Mouse (Mus musculus): ENCODE results near the gene 6330403K07Rik. TPM values are rescaled to one million over a fixed set of nuclear protein-coding genes. Genes with fewer than 3 reads are reported as not detected.
A peak's percentile ranks its signal among the peaks of the same experiment; 100 is the strongest.

Gene 6330403K07Rik
- total RNA-seq, 2 experiments from 2014 or later, result not detected

GRCm38 (mm10) chr11:71001167-71001566 is 32.1 kb downstream of the 6330403K07Rik start:
- ATAC-seq (ENCODE audit: poor library complexity, severe bottlenecking), result no peak

GRCm38 (mm10) chr11:70982557-70983228 is 50.6 kb downstream of the 6330403K07Rik start, which contains the start of gene C1qbp:
Gene C1qbp (minus strand): TSS chr11:70983026.
- peak; percentile 100 for ATAC-seq (ENCODE audit: poor library complexity, severe bottlenecking)

- ATAC-seq (ENCODE audit: poor library complexity, severe bottlenecking), result no peak
Observed at GRCm38 (mm10) chr11:70982030-70982429, 51.3 kb downstream of the 6330403K07Rik start.

Other genes with a start within 250 kb of the 6330403K07Rik start
- gene Scimp, start 220.9 kb downstream of the 6330403K07Rik start, total RNA-seq (2015), result 0.65 and 2.3 TPM in 2 replicates
- gene Scimp, start 220.9 kb downstream of the 6330403K07Rik start, total RNA-seq (2017), result 2.6 and 3.3 TPM in 2 replicates
- 18.6 and 18.9 TPM in 2 replicates for gene Rabep1, start 188.7 kb downstream of the 6330403K07Rik start, total RNA-seq (2015)
- 47.8 and 55.9 TPM in 2 replicates for gene Rabep1, start 188.7 kb downstream of the 6330403K07Rik start, total RNA-seq (2017)
- gene Nup88, start 63.5 kb downstream of the 6330403K07Rik start, total RNA-seq (2015), result 102 and 116 TPM in 2 replicates
- gene Nup88, start 63.5 kb downstream of the 6330403K07Rik start, total RNA-seq (2017), result 108 and 110 TPM in 2 replicates
- 38.4 and 58.3 TPM in 2 replicates for gene Rpain, start 63.3 kb downstream of the 6330403K07Rik start, total RNA-seq (2015)
- 14.7 and 19.2 TPM in 2 replicates for gene Rpain, start 63.3 kb downstream of the 6330403K07Rik start, total RNA-seq (2017)
- 112 and 122 TPM in 2 replicates for gene C1qbp, start 50.5 kb downstream of the 6330403K07Rik start, total RNA-seq (2015)
- 18.3 and 25.8 TPM in 2 replicates for gene C1qbp, start 50.5 kb downstream of the 6330403K07Rik start, total RNA-seq (2017)
- 5.1 and 8.4 TPM in 2 replicates for gene Dhx33, start 29.1 kb downstream of the 6330403K07Rik start, total RNA-seq (2015)
- gene Dhx33, start 29.1 kb downstream of the 6330403K07Rik start, total RNA-seq (2017), result 10.7 and 17.0 TPM in 2 replicates
- 30.2 and 31.4 TPM in 2 replicates for gene Mis12, start 13.9 kb downstream of the 6330403K07Rik start, total RNA-seq (2015)
- gene Mis12, start 13.9 kb downstream of the 6330403K07Rik start, total RNA-seq (2017), result 43.4 and 60.9 TPM in 2 replicates
- 33.5 and 40.9 TPM in 2 replicates for gene Derl2, start 13.7 kb downstream of the 6330403K07Rik start, total RNA-seq (2015)
- 44.4 and 47.7 TPM in 2 replicates for gene Derl2, start 13.7 kb downstream of the 6330403K07Rik start, total RNA-seq (2017)
- gene Nlrp1a, start 111.2 kb upstream of the 6330403K07Rik start, total RNA-seq (2015), result 13.3 and 16.1 TPM in 2 replicates
- 26.1 and 32.0 TPM in 2 replicates for gene Nlrp1a, start 111.2 kb upstream of the 6330403K07Rik start, total RNA-seq (2017)
- 4.1 and 5.6 TPM in 2 replicates for gene Nlrp1b, start 197.2 kb upstream of the 6330403K07Rik start, total RNA-seq (2015)
- gene Nlrp1b, start 197.2 kb upstream of the 6330403K07Rik start, total RNA-seq (2017), result 5.5 and 9.8 TPM in 2 replicates

Data from megakaryocyte, adult 5-6 weeks (primary cell).